Mouse (Mus musculus): ENCODE data around the gene Ssbp4.

DNA sequence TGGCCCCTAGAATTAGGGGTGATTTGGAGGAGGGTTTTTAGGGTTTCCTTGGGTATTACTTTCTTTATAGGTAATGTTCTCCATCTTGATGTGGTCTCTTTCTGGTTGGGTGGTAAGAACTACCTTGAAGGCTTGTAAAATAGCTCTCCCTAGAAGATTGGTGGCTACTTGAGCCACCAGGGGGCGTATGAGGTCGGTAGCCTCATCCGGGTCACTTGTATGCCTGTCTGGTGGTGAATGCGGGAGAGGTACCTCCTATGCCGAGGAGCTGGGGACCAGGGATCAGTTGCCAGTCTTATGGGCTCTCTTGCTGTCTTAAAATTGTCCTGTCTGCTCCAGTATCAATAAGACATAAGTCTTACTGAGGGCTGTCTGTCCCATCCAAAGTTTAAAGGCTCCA is 16.4 kb upstream of the Ssbp4 start:
- TF ChIP-seq ZMIZ1 (IDR thresholded peaks at IDR 0.05; ENCODE audit: low read depth, low read length) (no peak), RCOR1 (IDR thresholded peaks at IDR 0.05; ENCODE audit: low read depth, low read length) (no peak), NELFE (IDR thresholded peaks at IDR 0.05; ENCODE audit: low read depth, low read length) (no peak), POLR2AphosphoS2 (IDR thresholded peaks at IDR 0.05; ENCODE audit: low read length) (no peak), ZKSCAN1 (IDR thresholded peaks at IDR 0.05; ENCODE audit: low read depth, low read length) (no peak)

Data from MEL (cell line).